Mouse (Mus musculus) liver, embryonic 14 days (tissue): ENCODE results near the gene Fbrs. TPM values are rescaled to one million over a fixed set of nuclear protein-coding genes. Genes with fewer than 3 reads are reported as not detected.

Experiments
- polyA plus RNA-seq: library from polyadenylated mRNA; depleted of rRNA; stranded (reverse); fragments of >200 nt; gene quantifications from 2 replicates; pipeline ENCODE4 v1.2.3, GENCODE M21; 2012; rRNA removed

The Fbrs gene
- 4.4 and 9.0 TPM in 2 replicates for polyA plus RNA-seq

GRCm38 (mm10) chr7:127478635-127479317 is at the start of gene Fbrs:
Gene Fbrs (plus strand): TSS chr7:127479199.

GRCm38 (mm10) chr7:127448521-127449300 is 30.3 kb upstream of the Fbrs start, which contains the start of gene Zfp689:
Gene Zfp689 (minus strand): TSS chr7:127449158.

DNA sequence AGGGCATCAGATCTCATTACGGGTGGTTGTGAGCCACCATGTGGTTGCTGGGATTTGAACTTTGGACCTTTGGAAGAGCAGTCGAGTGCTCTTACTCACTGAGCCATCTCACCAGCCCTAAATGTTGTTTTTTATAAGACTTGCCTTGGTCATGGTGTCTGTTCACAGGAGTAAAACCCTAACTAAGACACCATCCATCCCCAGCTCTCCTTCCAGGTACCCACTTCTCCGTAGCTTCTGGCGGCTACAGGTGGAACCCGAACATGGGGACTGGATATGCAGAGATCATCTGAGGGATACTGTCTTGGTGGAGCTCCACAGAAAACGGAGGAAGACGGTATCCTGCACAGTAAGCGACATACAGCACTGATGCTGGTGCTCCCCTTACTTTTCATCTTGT is 19.7 kb upstream of the Fbrs start, which contains the start of gene Prr14:
Gene Prr14, plus strand, starts transcription at position 301 of the 400 bp plus-strand sequence.

DNA sequence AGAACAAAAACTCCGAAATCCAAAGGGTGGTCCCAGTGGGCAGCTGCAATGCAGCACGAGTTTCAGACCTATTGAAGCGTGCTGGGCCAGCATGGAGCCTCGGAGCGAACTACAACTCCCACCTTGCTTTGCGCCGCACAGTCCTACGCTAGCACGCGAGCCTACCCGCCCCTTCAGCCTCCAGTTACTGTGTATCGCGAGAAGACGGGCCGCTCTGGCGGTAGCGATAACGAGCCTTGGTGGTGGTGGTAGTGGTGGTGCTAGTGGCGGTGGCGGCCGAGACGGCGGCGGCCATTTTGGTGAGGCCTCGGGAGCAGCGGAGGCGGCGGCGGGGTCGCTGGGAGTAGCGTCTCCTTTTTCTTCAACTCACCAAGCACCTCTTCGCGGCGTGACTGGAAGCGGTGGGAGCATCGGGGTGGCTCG is 32.8 kb downstream of the Fbrs start, which contains the start of gene Srcap:
Gene Srcap, plus strand, starts transcription at position 176 of the 423 bp plus-strand sequence.

GRCm38 (mm10) chr7:127519284-127519683 is 40.3 kb downstream of the Fbrs start, which contains the start of gene Gm42715:
Gene Gm42715 (plus strand): TSS chr7:127519584.

Other genes starting within 250 kb of the Fbrs start
- 3.4 and 3.5 TPM in 2 replicates for gene Zfp553, start 246.1 kb upstream of the Fbrs start, polyA plus RNA-seq
- 15.1 and 15.2 TPM in 2 replicates for gene Sept1, start 246.1 kb upstream of the Fbrs start, polyA plus RNA-seq
- gene Zfp771, start 234.9 kb upstream of the Fbrs start, polyA plus RNA-seq = 19.1 and 19.2 TPM in 2 replicates
- gene Dctpp1, start 218.5 kb upstream of the Fbrs start, polyA plus RNA-seq = 56.0 and 63.0 TPM in 2 replicates
- 42.7 and 50.6 TPM in 2 replicates for gene Sephs2, start 205.1 kb upstream of the Fbrs start, polyA plus RNA-seq
- 5.5 and 7.7 TPM in 2 replicates for gene Itgal, start 182.9 kb upstream of the Fbrs start, polyA plus RNA-seq
- 3.8 and 4.1 TPM in 2 replicates for gene Zfp768, start 133.6 kb upstream of the Fbrs start, polyA plus RNA-seq
- gene Zfp747, start 103.1 kb upstream of the Fbrs start, polyA plus RNA-seq = 1.4 and 1.5 TPM in 2 replicates
- 0.59 and 0.69 TPM in 2 replicates for gene 9130019O22Rik, start 92.0 kb upstream of the Fbrs start, polyA plus RNA-seq
- 1.1 and 1.3 TPM in 2 replicates for gene E430018J23Rik, start 85.6 kb upstream of the Fbrs start, polyA plus RNA-seq
- 1.1 and 1.2 TPM in 2 replicates for gene Zfp764, start 72.4 kb upstream of the Fbrs start, polyA plus RNA-seq
- 5.8 and 6.8 TPM in 2 replicates for gene Zfp688, start 57.1 kb upstream of the Fbrs start, polyA plus RNA-seq
- gene Zfp689, start 30.0 kb upstream of the Fbrs start, polyA plus RNA-seq = 1.4 and 1.7 TPM in 2 replicates
- 20.4 and 21.6 TPM in 2 replicates for gene Prr14, start 19.6 kb upstream of the Fbrs start, polyA plus RNA-seq
- 2.9 and 3.8 TPM in 2 replicates for gene Srcap, start 32.8 kb downstream of the Fbrs start, polyA plus RNA-seq
- gene Gm42715, start 40.4 kb downstream of the Fbrs start, polyA plus RNA-seq = 5.3 and 6.2 TPM in 2 replicates
- gene Tmem265, start 82.2 kb downstream of the Fbrs start, polyA plus RNA-seq = 1.3 TPM in 2 replicates
- gene Phkg2, start 94.1 kb downstream of the Fbrs start, polyA plus RNA-seq = 24.1 and 27.6 TPM in 2 replicates
- gene Ccdc189, start 109.4 kb downstream of the Fbrs start, polyA plus RNA-seq = 4.3 and 5.0 TPM in 2 replicates
- gene Rnf40, start 109.6 kb downstream of the Fbrs start, polyA plus RNA-seq = 14.6 and 16.3 TPM in 2 replicates
- 1.7 and 1.9 TPM in 2 replicates for gene Zfp629, start 136.6 kb downstream of the Fbrs start, polyA plus RNA-seq
- gene Bcl7c, start 229.7 kb downstream of the Fbrs start, polyA plus RNA-seq = 12.5 and 12.9 TPM in 2 replicates
- gene Ctf1, start 233.5 kb downstream of the Fbrs start, polyA plus RNA-seq = 2.0 and 2.3 TPM in 2 replicates